Mouse (Mus musculus) testis, adult 2 months (tissue): ENCODE measurements at regions not wholly inside any gene's neighbourhood (a gene's known extent, or its start where the extent isn't known, plus 50 kb on each side); places are given as distances from the start of the nearest gene placed in this dataset.

Experiments
- H3K27ac ChIP-seq: fragments of 200-500 bp; 2 replicates; pipeline ENCODE4 v1.5.1; 2012; ENCODE audit warnings: low read depth, low read length; ENCODE audit not compliant: control insufficient read depth, insufficient read depth
- H3K27me3 ChIP-seq: fragments of 200-500 bp; 2 replicates; pipeline ENCODE4 v1.6.1; 2012; ENCODE audit warnings: mild to moderate bottlenecking, low read length, moderate library complexity; ENCODE audit not compliant: control insufficient read depth, insufficient read depth
- H3K36me3 ChIP-seq: fragments of 200-500 bp; 2 replicates; pipeline ENCODE4 v1.6.1; 2012; ENCODE audit warnings: mild to moderate bottlenecking, low read length; ENCODE audit not compliant: control insufficient read depth, insufficient read depth
- H3K4me1 ChIP-seq: fragments of 200-500 bp; 2 replicates; pipeline ENCODE4 v1.6.1; 2012; ENCODE audit warnings: low read length; ENCODE audit not compliant: control insufficient read depth, insufficient read depth
- H3K4me3 ChIP-seq: fragments of 200-500 bp; 2 replicates; pipeline ENCODE4 v1.5.1; 2012; ENCODE audit warnings: low read depth, mild to moderate bottlenecking, low read length, moderate library complexity, mixed read lengths; ENCODE audit not compliant: control insufficient read depth
- CTCF ChIP-seq: fragments of 200-500 bp; IDR thresholded peaks from 2 replicates; pipeline ENCODE4 v1.5.1; 2012; ENCODE audit warnings: low read depth, mild to moderate bottlenecking, inconsistent platforms, low read length, moderate library complexity; ENCODE audit not compliant: control insufficient read depth, insufficient read depth, insufficient replicate concordance
- POLR2A ChIP-seq: fragments of 200-500 bp; IDR thresholded peaks from 2 replicates; pipeline ENCODE4 v1.6.1; 2012; ENCODE audit warnings: low read depth, mild to moderate bottlenecking, inconsistent platforms, low read length, moderate library complexity; ENCODE audit not compliant: control insufficient read depth

DNA sequence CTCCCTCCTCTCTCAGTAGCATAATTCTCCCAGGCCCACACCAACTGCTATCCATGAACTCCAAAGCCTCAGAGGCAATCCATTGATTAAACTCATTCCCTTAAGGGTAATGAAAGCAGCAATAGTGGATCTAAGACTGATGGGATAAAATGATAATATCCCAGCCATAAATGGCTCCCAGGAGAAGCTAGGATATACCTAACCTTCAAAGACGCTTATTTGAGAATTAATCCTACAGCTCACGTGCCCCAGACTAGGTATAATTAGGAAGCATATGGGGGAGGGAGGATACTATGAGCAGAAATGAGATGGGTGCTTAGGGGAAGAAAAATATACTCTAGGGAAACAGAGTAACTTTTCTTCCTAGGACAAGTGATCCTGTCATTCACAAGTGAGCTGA, 52.8 kb upstream of the Rnf32 start:
- Histone ChIP-seq H3K36me3 (no peaks in the 10 kb centered on the region), H3K4me3 (no peak overlapping the region), H3K4me1 (no peaks in the 10 kb centered on the region), H3K27ac (no peak overlapping the region), H3K27me3 (no peaks in the 10 kb centered on the region)
- no peak for TF ChIP-seq CTCF
- TF ChIP-seq POLR2A, result no peak

- Histone ChIP-seq H3K4me3 (no peak overlapping the region), H3K27ac (no peak overlapping the region), H3K27me3 (no peaks in the 10 kb centered on the region), H3K36me3 (no peaks in the 10 kb centered on the region), H3K4me1 (no peaks in the 10 kb centered on the region)
- TF ChIP-seq POLR2A (no peak), CTCF (no peak)
These were observed 53.3 kb upstream of the Rnf32 start for GRCm38 (mm10) chr5:29142502-29142901.

DNA sequence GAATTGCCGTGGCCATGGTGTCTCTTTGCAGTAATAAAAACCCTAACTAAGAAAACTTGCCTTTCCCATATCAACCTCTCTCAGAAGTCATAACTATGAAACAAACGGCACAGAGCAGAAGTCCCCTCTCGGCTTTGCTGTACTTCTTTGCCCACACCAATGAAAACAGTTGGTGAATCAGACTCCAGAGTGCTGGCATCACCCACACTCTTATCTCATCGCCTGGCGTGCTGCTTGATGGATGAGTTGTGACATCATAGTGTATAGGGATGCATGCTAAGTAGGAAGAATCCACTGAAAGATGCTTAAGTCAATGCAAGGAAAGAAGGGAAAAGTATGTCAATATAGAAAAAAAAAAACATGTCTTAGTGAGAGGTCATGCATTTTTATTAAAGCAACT, 58.3 kb upstream of the Rnf32 start:
- H3K4me3 ChIP-seq, result no peak overlapping the region
- no peak for TF ChIP-seq POLR2A
- TF ChIP-seq CTCF, result no peak
- H3K27ac ChIP-seq, result no peak overlapping the region
- H3K27me3 ChIP-seq, result no peaks in the 10 kb centered on the region
- no peaks in the 10 kb centered on the region for H3K36me3 ChIP-seq
- H3K4me1 ChIP-seq, result no peaks in the 10 kb centered on the region

- TF ChIP-seq POLR2A (no peak), CTCF (no peak)
- H3K4me1 ChIP-seq, result no peaks in the 10 kb centered on the region
- H3K27ac ChIP-seq, result no peak overlapping the region
- no peaks in the 10 kb centered on the region for H3K27me3 ChIP-seq
- H3K36me3 ChIP-seq, result no peaks in the 10 kb centered on the region
- H3K4me3 ChIP-seq, result no peak overlapping the region
These were observed 63.5 kb upstream of the Rnf32 start for GRCm38 (mm10) chr5:29132261-29132660.

- TF ChIP-seq POLR2A (no peak), CTCF (no peak)
- no peaks in the 10 kb centered on the region for H3K27me3 ChIP-seq
- H3K4me3 ChIP-seq, result no peak overlapping the region
- no peaks in the 10 kb centered on the region for H3K4me1 ChIP-seq
- H3K27ac ChIP-seq, result no peak overlapping the region
- no peaks in the 10 kb centered on the region for H3K36me3 ChIP-seq
These were observed 64.0 kb upstream of the Rnf32 start for GRCm38 (mm10) chr5:29131762-29132161.

DNA sequence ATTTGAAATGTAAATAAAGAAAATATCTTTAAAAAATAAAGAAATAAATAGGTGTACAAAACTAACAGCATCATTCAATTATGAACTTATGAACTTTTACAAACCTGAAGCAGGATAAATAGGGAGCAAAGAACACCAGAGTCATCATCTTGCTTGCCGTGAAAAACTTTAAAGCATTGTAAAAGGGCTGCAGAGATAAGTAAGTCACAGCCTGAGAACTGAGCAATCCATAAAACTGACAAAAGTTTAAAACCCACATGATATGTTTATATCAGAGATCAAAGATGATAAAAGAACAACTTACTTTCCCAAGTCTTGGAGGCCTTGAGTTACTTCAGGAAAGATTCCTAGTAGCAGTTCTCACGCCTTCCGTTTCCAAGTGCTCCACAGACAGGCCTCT, 66.1 kb upstream of the Rnf32 start:
- TF ChIP-seq POLR2A (no peak), CTCF (no peak)
- H3K4me1 ChIP-seq, result no peaks in the 10 kb centered on the region
- no peak overlapping the region for H3K27ac ChIP-seq
- H3K36me3 ChIP-seq, result no peaks in the 10 kb centered on the region
- H3K27me3 ChIP-seq, result no peaks in the 10 kb centered on the region
- H3K4me3 ChIP-seq, result no peak overlapping the region

- H3K27me3 ChIP-seq, result no peaks in the 10 kb centered on the region
- H3K4me3 ChIP-seq, result no peak overlapping the region
- no peak overlapping the region for H3K27ac ChIP-seq
- no peak for TF ChIP-seq POLR2A
- TF ChIP-seq CTCF, result no peak
- H3K36me3 ChIP-seq, result no peaks in the 10 kb centered on the region
- H3K4me1 ChIP-seq, result no peaks in the 10 kb centered on the region
These were observed 78.8 kb upstream of the Rnf32 start for GRCm38 (mm10) chr5:29116942-29117341.

DNA sequence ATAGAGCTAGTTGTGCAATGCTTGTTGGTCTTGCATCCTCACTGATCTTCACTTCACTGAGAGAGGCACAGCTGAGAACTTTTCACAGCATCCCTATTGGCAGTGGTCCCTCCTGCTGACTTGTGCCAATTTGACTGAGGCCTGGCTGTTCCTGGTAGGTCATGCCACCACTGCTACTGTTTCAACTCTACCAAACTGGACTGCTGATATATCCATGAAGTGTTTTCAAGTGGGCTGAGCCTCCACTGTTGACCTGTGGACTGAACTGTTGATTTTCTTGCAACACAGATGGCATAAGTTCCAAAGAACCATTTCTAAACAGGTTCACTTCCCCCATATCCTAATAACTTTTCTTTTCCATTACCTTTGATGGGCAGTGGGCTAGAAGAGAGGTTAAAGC, 83.3 kb upstream of the Rnf32 start:
- H3K27me3 ChIP-seq, result no peaks in the 10 kb centered on the region
- H3K4me1 ChIP-seq, result no peaks in the 10 kb centered on the region
- TF ChIP-seq POLR2A (no peak), CTCF (no peak)
- no peak overlapping the region for H3K27ac ChIP-seq
- no peaks in the 10 kb centered on the region for H3K36me3 ChIP-seq
- no peak overlapping the region for H3K4me3 ChIP-seq
